Comparison of ENCODE assay signal across 8 mouse cellular contexts in the genomic region with DNA sequence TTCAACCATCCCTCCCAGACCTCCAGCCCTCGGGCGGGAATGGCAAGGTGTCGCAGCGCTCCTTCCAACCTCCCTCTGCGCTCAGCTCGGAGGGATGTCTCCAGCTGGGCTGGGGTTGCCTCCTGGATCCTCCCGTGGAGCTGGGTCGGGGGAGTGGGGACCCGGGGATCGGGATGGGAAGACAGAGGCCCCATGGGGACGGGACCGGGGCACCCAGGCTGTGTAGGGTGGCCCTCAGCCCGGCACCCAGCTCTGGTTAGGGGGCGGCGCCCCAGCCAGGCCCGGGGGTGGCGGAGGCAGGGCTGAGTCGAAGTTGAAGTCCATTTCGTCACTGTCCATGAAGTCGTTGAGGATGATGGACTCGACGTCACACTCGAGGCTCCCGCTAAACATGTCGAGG. TPM values are rescaled to one million over a fixed set of nuclear protein-coding genes. Genes with fewer than 3 reads are reported as not detected.
DNase-seq lines count a peak whose midpoint lies in the region; ATAC-seq and TF ChIP-seq lines count a peak whose summit lies in the region.

No protein-coding gene starts in this region.

- ATAC-seq in forebrain, embryonic 12.5 days (ENCODE audit: low FRiP score) = no peak
- no peak for ATAC-seq in neural tube, embryonic 14.5 days (ENCODE audit: low read depth)

- H3K9me3 ChIP-seq in forebrain, embryonic 12.5 days = no peaks in the 10 kb centered on the region
- no peaks in the 10 kb centered on the region for H3K9me3 ChIP-seq in limb, embryonic 10.5 days (replicated peaks)
- no peaks in the 10 kb centered on the region for H3K9me3 ChIP-seq in neural tube, embryonic 14.5 days (ENCODE audit: control insufficient read depth, low read length)

- no peaks in the 10 kb centered on the region for H3K36me3 ChIP-seq in forebrain, embryonic 12.5 days (replicated peaks)
- no peaks in the 10 kb centered on the region for H3K36me3 ChIP-seq in limb, embryonic 10.5 days
- H3K36me3 ChIP-seq in neural tube, embryonic 14.5 days (ENCODE audit: control insufficient read depth, insufficient read depth, low read length) = no peaks in the 10 kb centered on the region

- peak overlapping the region; percentile 53; the same call in 1 of the 2 replicates for H3K9ac ChIP-seq in forebrain, embryonic 12.5 days
- peak overlapping the region; percentile 39 for H3K9ac ChIP-seq in neural tube, embryonic 14.5 days (replicated peaks; ENCODE audit: low read depth, low read length)

- H3K4me3 ChIP-seq in layer of hippocampus, adult 2 months = no peak overlapping the region
- peak overlapping the region; percentile 37 for H3K4me3 ChIP-seq in forebrain, embryonic 12.5 days (replicated peaks)
- peak overlapping the region; percentile 51 for H3K4me3 ChIP-seq in limb, embryonic 10.5 days
- peak overlapping the region; percentile 28 for H3K4me3 ChIP-seq in neural tube, embryonic 14.5 days (ENCODE audit: low read depth, low read length)

- no peak for TF ChIP-seq CTCF in layer of hippocampus, adult 2 months (conservative IDR thresholded peaks at IDR 0.05)

- DNase-seq in layer of hippocampus, adult 2 months (ENCODE audit: low spot score in 2 of 2) = no peak
- DNase-seq in layer of hippocampus, adult 9-11 months = no peak
- DNase-seq in limb, embryonic 10.5 days (ENCODE audit: low spot score) = no peak
- no peak for DNase-seq in embryo, embryonic 11 days
- no peak for DNase-seq in embryo, embryonic 10.5 days (ENCODE audit: low spot score)
- DNase-seq in frontal cortex, postnatal 25 days (ENCODE audit: low spot score in 2 of 2) = no peak

- H3K27ac ChIP-seq in layer of hippocampus, adult 2 months = peak overlapping the region; percentile 53; the same call in 1 of the 2 replicates
- no peak overlapping the region for H3K27ac ChIP-seq in forebrain, embryonic 12.5 days
- H3K27ac ChIP-seq in limb, embryonic 10.5 days = peak overlapping the region; percentile 70; the same call in 1 of the 2 replicates
- H3K27ac ChIP-seq in neural tube, embryonic 14.5 days (ENCODE audit: low read depth, low read length) = no peak overlapping the region

- H3K4me2 ChIP-seq in forebrain, embryonic 12.5 days = peak overlapping the region; percentile 57
- peak overlapping the region; percentile 50 for H3K4me2 ChIP-seq in neural tube, embryonic 14.5 days (ENCODE audit: low read depth, low read length)

- H3K4me1 ChIP-seq in forebrain, embryonic 12.5 days = peaks cover 74% of the 10 kb centered on the region
- peaks cover 39% of the 10 kb centered on the region for H3K4me1 ChIP-seq in limb, embryonic 10.5 days
- peaks cover 41% of the 10 kb centered on the region for H3K4me1 ChIP-seq in neural tube, embryonic 14.5 days (ENCODE audit: control insufficient read depth, insufficient read depth, low read length)

- peaks cover 91% of the 10 kb centered on the region for H3K27me3 ChIP-seq in forebrain, embryonic 12.5 days
- peaks cover 100% of the 10 kb centered on the region for H3K27me3 ChIP-seq in limb, embryonic 10.5 days (ENCODE audit: low read depth, poor library complexity, severe bottlenecking)
- H3K27me3 ChIP-seq in neural tube, embryonic 14.5 days (ENCODE audit: control insufficient read depth, insufficient read depth, low read length) = peaks cover 33% of the 10 kb centered on the region

- 8% methylated on average over 25 of the region's 25 CpGs for WGBS in forebrain, embryonic 12.5 days
- 6% methylated on average over 25 of the region's 25 CpGs for WGBS in limb, embryonic 10.5 days
- WGBS in neural tube, embryonic 14.5 days = 8% methylated on average over 25 of the region's 25 CpGs

RNA-seq across cellular contexts. Expression of a gene that starts 19.5 kb away (rescaled TPM):
- 10 to 100 TPM; 32.8 to 32.9 TPM for total RNA-seq in layer of hippocampus, adult 2 months (2021)
- polyA plus RNA-seq in forebrain, embryonic 12.5 days (2016; fragmentation: Nextera tagmentation; extraction: Ambion mirVana) = 0.96 and 1.1 TPM in 2 replicates
- polyA plus RNA-seq in limb, embryonic 10.5 days (2016; fragmentation: Nextera tagmentation; extraction: Ambion mirVana) = not detected in 2 replicates
- polyA plus RNA-seq in neural tube, embryonic 14.5 days (2014; fragmentation: Nextera tagmentation; extraction: Ambion mirVana) = 0.85 and 1.1 TPM in 2 replicates

Comparison
In these comparisons a context has a peak if more than half of its experiments do, and no peak if none do; other contexts are left out.
1. H3K27ac ChIP-seq: peak in layer of hippocampus, adult 2 months (single experiment) and limb, embryonic 10.5 days (single experiment); none in forebrain, embryonic 12.5 days (single experiment) and neural tube, embryonic 14.5 days (single experiment).